Mouse (Mus musculus) common myeloid progenitor, adult 5-6 weeks (primary cell): ENCODE data around the gene Mrtfb. TPM values are rescaled to one million over a fixed set of nuclear protein-coding genes. Genes with fewer than 3 reads are reported as not detected.

Experiments used
- ATAC-seq: replicated peaks from 2 replicates; pipeline ENCODE4 v1.8.0; 2016; ENCODE audit warnings: low read depth, mild to moderate bottlenecking, moderate TSS enrichment, inconsistent platforms; ENCODE audit not compliant: poor library complexity, severe bottlenecking
- total RNA-seq: library from RNA; stranded (forward); fragments of 200-1000, 187-1606 nt; gene quantifications from 2 replicates; pipeline ENCODE4 v1.2.3, GENCODE M21; 2017

The Mrtfb gene
- total RNA-seq, 1 experiment from 2014 or later: 8.8 TPM

DNA sequence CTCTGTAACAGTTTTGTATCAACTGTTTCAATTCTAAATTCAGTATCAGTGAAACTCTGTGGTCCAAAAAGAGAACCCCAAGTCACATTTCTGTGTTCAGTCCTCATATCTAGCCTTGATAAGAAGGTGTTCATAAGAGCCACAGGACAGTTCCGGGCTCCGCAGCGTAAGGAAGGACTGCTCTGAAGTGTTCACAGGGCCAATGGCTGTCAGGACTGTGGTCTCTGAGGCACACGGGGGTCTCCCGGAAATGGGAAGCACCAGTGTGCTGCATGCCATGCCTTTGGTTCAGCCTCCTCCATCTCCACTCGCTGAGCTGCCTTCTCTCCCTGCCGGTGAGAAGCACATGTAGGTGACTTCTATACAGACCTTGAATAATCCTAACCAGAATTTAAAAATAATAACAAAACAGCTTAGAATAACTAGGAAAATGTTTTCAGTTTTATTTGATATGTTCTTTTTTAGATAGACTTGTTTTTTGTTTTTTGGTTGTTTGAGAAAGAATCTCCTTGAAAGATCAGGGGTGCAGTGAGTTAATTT lies 120.7 kb downstream of the Mrtfb start:
- no peak for ATAC-seq

DNA sequence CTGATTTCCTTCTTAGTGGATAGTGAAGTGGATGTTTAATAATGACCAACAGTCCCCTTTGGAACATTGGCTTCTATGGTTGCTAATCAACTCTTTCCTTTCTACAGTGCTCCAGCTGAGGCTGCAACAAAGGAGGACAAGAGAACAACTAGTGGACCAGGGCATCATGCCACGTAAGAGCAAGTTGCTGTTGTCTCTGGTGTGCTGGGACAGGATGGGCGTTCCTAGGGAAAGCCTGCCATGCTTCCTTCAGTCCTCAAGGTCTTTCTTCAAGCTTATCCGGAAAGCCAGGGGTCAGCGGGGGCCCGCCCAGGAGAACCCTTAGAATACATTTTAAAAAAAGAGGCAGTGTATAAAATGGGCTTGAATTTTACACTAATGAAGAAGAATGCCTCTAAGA lies 121.9 kb downstream of the Mrtfb start:
- ATAC-seq: no peak

DNA sequence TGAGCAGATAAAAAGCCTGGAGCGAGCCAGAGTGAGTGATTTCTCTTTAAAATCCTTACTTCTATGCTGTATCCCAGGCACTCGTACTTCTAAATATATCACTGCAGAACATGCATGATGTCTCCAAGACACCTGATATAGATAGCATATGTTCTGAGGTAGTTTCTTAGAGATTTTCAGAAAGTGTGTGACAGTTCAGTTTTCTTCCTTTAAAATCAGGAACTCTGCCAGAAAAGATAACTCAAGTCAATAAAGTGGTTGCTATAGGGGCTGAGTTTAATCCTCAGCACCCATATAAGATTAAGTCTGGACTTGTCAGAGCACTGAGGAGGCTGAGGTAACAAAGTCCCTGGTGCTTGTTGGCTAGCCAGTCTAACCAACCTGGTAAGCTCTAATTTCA lies 123.6 kb downstream of the Mrtfb start:
- ATAC-seq: no peak

DNA sequence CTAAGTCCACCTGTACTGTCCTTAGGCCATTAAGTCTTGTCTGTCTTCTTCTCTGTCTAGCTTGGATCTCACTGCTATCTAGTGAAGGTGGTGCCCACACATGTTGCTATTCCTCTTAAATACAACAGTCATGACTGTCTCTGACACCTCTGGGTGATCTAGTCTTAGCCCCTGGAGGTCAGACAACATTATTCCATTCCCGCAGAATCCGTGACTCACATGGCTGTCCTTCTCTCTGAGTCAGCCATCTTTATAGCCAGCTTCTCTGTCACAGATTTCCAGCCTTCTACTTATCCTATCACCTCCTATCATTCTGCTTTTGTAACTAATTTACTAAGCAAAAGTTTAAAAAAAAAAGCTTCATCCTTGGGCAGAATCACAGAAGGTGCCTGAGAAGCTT lies 125.5 kb downstream of the Mrtfb start:
- ATAC-seq: no peak

DNA sequence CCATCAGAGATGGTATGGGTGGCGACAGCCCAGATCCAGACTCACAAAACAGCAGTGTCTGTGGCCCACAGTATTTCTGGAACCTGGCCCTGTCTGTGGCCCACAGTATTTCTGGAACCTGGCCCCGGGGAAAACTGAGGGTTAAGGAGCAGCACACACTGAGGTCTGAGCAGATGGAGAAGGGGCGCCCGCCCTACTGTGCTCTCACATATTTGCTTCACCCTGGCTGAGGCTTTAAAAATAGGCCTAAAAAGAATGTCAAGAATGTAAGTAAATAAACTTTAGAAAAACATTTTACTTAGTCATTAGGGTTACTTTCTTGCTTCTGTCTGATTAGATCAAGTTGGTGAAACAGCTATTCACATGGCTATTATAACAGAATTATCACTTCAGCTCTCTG lies 131.0 kb downstream of the Mrtfb start:
- no peak for ATAC-seq

DNA sequence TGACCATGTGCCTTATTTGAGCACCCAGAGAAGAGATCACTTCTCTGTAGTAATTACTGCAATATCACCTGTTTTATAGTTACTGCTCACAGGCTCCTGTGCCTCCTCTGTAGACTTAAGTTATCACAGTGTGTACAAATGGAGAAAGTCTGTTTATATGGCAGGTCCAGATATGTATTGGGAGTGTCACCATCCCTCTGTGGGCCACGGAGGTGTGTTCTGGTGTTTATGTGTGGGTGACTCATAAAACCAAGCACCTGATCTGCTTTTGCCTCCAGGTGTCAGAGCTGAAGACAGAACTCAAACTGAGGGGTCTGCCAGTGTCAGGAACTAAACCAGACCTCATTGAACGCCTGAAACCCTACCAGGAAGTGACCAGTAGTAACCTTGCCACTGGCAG lies 144.1 kb downstream of the Mrtfb start:
- no peak for ATAC-seq

DNA sequence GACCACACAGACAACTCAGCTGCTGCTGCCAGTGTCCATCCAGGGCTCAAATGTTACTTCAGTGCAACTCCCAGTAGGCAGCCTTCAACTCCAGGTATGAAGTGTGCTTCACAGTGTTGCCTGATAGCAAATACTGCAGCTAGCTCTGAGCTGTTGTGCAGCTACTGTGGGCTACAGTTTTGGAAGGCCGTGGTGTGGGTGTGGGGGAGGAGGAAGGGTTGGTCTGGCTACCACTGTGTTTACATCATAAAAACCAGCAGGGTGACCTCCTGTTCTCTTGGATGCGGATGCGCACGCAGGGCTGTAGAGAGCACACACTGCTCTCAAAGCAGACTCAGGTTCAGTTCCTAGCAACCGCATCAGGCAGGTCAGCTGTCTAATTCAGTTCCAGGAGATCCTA lies 145.3 kb downstream of the Mrtfb start:
- ATAC-seq: no peak

DNA sequence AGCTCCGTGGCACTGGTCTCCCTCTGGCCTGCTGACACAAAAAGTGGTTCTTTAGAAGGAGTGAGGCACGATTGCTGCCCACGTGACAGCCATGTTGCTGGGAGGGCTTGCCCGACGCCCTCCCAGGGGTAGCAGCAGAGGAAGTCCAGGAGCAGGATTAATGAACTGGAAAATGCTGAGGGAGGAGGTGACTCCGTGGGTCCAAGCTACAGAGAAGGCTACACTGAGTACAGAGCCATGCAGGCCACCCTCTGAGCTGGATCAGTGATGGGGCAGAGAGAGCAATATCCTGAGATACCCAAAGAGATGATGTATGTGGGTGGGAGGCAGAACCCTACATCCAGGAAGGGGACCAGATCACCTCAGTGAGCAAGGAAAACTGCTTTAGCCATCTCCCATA lies 148.4 kb downstream of the Mrtfb start:
- ATAC-seq: no peak

DNA sequence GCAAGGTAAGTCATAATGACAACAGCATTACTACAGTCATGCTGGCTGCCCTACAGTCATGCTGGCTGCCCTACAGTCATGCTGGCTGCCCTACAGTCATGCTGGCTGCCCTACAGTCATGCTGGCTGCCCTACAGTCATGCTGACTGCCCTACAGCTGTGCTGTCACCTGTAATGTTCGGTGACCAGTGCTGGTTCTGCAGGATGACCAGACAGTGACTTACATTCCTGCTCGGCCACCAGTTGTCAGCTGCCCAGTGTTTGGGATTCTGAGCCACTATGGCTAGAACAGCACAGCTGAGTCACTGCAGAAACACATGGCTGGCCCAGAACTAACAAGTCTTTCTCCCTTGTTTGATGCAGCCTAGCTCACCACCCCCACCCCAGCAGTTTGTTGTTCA lies 149.1 kb downstream of the Mrtfb start:
- no peak for ATAC-seq

DNA sequence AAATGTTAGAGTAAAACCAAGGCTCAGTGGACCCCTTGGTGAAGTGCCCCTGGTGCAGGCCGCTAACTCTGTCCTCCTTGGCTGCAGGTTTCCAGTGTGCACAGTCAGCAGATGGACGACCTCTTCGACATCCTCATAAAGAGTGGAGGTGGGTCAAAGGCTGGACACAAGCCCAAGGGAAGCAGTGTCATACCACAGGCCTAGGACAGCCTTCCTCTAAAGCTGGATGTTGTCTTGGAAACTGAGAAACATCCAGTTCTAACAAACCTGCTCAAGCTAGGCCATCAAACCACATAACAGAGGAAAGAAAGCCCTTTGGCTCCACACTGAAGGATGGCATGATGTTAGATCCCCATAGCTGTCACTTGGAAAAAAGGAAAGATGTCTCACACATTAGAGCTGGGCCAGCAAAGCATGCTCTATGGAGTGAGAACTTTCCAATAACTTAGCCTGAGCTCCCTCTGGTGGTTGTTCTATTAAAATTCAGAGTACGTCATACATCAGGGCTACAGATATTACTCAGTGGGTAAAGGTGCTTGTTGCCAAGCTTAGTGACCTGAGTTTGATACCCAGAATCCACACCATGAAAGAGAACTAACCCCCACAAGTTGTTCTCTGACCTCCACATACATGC lies 153.4 kb downstream of the Mrtfb start:
- peak; percentile 77 for ATAC-seq

DNA sequence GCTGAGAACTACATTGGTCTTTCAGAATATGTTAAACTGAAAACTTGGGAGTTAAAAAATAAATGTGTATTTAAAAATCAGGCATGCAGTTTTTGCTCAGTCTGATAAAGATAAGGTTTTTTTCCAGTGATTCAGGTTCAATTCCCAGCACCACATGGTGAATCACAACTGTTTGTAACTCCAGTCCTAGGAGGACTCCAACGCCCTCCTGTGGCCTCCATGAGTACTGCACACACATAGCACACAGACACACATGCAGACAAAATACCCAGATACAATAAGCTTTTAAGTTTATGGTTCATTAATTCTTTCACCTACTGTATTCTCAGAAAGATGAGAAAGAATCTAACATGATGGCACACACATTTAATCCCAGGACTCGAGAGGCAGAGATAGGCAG lies 154.5 kb downstream of the Mrtfb start:
- no peak for ATAC-seq

DNA sequence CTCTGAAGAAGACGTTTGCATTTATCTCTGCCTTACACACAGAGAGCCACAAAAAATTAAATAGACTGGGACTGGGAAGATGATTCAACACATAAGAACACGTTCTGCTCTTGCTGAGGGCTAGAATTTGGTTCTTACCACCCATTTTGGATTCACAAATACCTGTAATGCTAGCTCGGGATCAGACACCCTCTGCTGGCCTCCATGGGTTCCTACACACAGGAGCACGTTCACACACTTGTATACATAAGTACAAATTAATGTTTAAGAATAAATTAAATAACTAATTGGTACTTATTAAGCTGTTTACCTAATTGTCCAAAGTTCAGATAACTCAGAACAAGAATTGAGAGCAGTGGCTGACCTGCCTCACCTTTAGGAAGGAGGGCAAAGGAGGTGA lies 155.2 kb downstream of the Mrtfb start:
- ATAC-seq: no peak

DNA sequence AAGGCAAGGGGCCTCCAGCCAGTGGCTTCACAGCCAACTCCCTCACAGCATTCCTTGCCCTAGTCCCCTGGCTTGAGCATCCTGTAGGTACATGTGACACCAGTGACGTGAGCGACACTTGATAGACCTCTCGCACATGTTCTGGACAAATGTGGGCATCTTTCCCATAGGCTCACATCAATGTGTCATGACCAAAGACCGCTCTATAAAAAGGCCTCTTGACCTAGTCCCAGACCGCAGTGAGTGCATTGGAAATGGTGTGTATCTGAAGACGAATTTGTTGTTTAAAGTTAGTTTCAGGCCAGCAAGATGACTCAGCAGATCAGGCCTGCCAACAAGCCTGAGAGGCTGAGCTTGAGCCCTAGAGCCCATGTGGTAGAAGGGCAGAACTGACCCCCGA lies 158.3 kb downstream of the Mrtfb start:
- ATAC-seq: 0 out of 2 replicates have a peak, but pooled peaks have one; percentile 33

DNA sequence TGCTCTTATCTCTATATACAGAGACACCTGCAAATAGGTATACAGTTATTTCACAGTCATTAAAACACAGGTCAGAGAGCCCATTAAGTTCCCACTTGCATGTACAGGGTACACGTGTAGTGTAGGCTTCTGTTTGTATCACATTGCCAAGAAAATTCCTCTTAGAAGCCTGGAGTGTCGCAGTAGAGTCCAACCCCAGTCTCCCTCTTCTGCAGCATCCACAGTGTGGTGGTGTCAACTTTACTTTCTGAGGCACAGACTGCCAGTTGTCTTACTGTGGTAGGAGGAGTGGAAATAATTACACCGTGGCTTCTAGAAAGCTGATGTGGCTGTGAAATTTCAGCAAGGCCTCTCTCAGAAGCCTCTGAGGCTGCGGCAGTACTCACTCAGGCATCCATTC lies 158.7 kb downstream of the Mrtfb start:
- no peak for ATAC-seq

DNA sequence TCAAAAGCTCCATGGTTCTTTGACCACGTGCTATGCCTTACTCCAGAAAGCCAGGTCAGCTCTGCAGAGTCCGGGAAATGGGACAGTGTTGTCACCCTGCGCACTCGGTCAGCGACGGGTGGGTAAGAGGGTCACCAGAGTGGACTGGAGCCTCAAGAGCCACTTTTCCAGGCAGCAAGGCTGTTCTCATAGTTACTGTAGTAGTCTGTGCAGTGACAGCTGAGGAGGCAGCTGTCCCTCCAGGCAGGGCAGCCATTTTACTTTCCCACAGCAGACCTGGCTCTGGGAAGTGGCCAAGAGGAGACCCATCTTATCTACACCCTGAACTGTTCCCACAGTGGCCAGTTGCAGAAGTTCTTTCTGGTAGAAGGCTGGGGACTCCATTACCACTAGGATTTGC lies 159.2 kb downstream of the Mrtfb start:
- no peak for ATAC-seq

DNA sequence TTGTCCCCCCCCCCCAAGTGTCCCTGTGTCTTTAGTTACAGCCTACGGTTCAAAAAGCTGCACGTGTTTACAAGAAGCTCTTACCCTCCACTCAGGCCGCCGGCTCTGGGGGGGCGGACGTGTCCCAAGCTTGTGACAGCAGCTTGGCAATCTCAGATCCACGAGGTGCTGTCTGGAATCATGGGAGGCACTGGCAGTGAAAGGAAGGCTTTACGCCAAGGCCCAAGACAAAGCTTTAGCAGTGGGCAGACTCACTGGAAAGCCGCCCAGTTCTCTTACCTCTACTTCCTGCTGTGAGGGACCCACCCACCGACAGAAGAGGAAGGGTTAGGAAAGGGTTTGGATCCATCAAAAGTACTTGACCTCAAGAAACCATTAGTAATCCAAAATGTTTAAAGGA lies 160.2 kb downstream of the Mrtfb start:
- no peak for ATAC-seq

DNA sequence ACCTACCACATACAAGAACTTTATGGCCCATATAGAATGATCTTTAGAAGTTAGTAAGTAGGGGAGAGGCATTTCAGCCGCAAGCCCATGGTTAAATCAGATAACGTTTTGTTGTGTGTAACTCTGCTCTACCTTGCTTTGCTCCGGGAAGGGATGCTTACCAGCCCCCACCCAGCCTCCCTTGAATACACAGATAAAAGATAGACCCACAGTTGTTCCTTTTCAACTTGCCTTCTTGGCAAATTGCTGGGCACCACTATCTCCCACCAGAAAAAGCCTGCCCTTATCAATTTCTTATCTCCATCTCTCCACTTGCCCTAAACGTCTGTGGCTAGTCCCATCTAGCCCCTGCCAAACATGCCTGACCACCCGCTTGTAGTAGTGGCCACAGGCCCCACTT lies 161.6 kb downstream of the Mrtfb start:
- no peak for ATAC-seq

DNA sequence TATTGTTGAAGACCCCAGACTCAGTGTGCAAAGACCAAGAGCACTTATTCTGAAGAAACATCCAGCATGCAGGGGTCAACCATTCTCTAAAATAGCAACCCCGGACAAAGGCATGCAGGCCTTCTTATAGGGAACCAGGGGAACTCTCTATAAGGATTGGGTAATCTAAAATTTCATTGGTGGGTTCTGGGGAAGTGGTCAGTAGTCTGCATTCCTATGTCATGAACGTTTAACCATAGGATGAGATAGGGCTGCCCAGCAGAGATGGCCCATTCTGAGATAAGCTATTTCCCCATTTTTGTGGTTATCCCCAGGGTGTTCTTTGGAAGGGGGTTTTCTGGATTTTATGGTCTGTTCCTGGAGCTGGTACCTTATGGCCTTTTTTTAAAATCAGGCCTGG lies 163.5 kb downstream of the Mrtfb start:
- peak; percentile 16; the same call in 1 of the 2 replicates for ATAC-seq

DNA sequence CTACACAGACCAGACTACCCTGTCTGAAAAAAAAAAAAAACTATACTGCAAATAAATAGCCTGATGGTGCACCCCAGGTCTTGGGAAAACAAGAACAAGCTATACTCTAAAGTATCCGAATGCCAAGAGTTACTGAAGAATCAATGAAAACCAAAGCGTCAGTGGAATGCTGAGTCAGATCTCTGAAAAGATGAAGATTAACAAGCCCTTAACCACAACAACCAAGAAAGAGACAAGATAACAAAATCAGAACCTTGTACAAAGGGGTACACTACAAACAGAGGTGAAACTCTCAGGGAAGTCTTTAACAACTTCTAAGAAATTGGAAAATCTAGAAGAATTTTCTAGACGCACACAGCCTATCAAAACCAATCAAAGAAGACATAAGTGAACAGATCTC lies 166.2 kb downstream of the Mrtfb start:
- no peak for ATAC-seq

DNA sequence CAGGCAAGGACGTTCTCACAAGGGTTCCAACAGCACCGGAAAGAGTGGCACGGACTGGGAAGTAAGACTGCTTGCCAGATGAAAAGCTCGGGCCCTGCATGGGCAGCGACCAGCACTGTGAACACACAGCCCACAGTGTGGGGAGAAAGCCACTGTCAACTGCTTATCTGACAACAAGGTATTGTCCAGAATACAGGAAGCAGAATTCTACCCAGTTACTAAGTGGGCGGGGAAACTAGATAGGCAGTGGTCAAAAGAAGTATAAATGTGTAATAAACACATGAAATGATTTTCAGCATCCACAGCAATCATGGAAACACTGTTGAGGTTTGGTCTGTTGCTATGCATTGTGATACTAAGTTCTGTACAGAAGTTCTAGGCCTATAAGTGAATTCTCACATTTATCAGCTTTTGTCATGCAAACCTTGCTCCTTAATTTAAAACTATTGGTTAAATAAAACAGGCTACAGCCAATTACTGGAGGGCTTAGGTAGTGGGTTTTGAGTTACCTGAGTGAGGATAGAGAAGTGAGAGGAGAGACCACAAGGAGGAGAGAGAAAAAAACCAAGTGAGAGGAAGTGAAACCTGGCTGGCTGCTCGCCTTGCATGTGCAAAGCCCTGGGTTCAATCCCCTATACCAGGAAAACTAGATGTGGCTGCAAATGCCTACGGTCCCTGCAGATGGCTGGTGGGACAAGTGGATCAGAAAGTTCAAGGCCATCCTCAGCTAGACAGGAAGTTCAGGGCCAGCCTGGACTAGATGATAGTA lies 167.5 kb downstream of the Mrtfb start:
- peak; percentile 54 for ATAC-seq

DNA sequence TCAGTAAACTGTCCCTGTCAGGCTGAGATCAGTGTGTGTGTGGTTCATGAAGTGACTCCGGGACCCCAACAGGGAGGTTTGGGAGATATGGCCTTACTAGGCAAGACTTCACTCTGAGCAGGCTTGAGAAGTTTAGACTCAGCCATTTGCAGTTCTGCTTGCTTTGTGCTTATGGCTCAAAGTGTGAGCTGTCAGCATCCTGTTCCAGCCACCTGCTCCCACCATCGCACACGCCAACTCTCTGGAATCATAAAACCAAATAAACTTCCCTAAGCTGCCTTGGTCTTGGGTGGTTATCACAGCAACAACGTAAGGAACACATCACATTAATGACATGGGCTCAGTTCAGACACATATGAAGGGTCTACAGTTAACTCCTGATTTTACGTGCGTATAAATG lies 169.5 kb downstream of the Mrtfb start:
- no peak for ATAC-seq
